Mouse (Mus musculus) liver, adult 2 months (tissue): ENCODE data around the gene Gm49342. TPM values are rescaled to one million over a fixed set of nuclear protein-coding genes. Genes with fewer than 3 reads are reported as not detected.
A peak's percentile ranks its signal among the peaks of the same experiment; 100 is the strongest.
"Not testable (repeated sequence)": the region's sequence is repeated elsewhere in the genome, so short reads cannot be mapped to it uniquely, and the experiment has no call there.

ENCODE experiments used
- DNase-seq: peaks from one replicate; pipeline ENCODE4 v3.0.0-alpha.2; 2011; ENCODE audit warnings: low read depth, low spot score; ENCODE audit errors: extremely low read depth
- H3K27ac ChIP-seq: fragments of 200-500 bp; replicated peaks from 2 replicates; pipeline ENCODE4 v1.5.1; 2012; ENCODE audit warnings: low read depth, mild to moderate bottlenecking, control low read depth, inconsistent platforms, low read length; ENCODE audit not compliant: insufficient read depth
- H3K27me3 ChIP-seq: fragments of 200-500 bp; 2 replicates; pipeline ENCODE4 v1.6.1; 2012; ENCODE audit warnings: mild to moderate bottlenecking, moderate library complexity, low read length, inconsistent platforms; ENCODE audit not compliant: control insufficient read depth, insufficient read depth
- H3K36me3 ChIP-seq: fragments of 200-500 bp; 2 replicates; pipeline ENCODE4 v1.6.1; 2012; ENCODE audit warnings: low read length, inconsistent platforms; ENCODE audit not compliant: control insufficient read depth, insufficient read depth
- H3K4me1 ChIP-seq: fragments of 200-500 bp; 2 replicates; pipeline ENCODE4 v1.6.1; 2011; ENCODE audit warnings: low read length; ENCODE audit not compliant: control insufficient read depth, insufficient read depth
- H3K4me3 ChIP-seq: fragments of 200-500 bp; 2 replicates; pipeline ENCODE4 v1.5.1; 2011; ENCODE audit warnings: low read depth, mild to moderate bottlenecking, control low read depth, low read length, moderate library complexity; ENCODE audit not compliant: insufficient read depth
- H3K79me2 ChIP-seq: fragments of 200-500 bp; 2 replicates; pipeline ENCODE4 v1.6.1; 2012; ENCODE audit warnings: inconsistent platforms, mild to moderate bottlenecking, low read length, moderate library complexity; ENCODE audit not compliant: control insufficient read depth, insufficient read depth
- H3K9ac ChIP-seq: fragments of 200-500 bp; 2 replicates; pipeline ENCODE4 v1.6.1; 2012; ENCODE audit warnings: low read depth, mild to moderate bottlenecking, control low read depth, inconsistent platforms, low read length
- CTCF ChIP-seq: fragments of 200-500 bp; IDR thresholded peaks from 2 replicates; pipeline ENCODE4 v1.5.1; 2011; ENCODE audit warnings: low read depth, low read length, control low read depth
- POLR2A ChIP-seq: fragments of 200-500 bp; IDR thresholded peaks from 2 replicates; pipeline ENCODE4 v1.6.1; 2011; ENCODE audit warnings: low read length, control low read depth; ENCODE audit not compliant: insufficient read depth; ENCODE audit errors: extremely low read depth
- WGBS: fragments of 180-500 bp; shearing (Covaris S2); methylation state at CpG from one replicate; pipeline ENCODE4 v1.1.7; 2018; 5-methylcytosine and 5-hydroxymethylcytosine counted together
- polyA plus RNA-seq: library from polyadenylated mRNA; depleted of rRNA; stranded (reverse); fragments of >200 nt; gene quantifications from 2 replicates; pipeline ENCODE4 v1.2.3, GENCODE M21; 2012
- total RNA-seq: library from RNA; depleted of rRNA; stranded (reverse); fragments of >200 nt; gene quantifications from 2 replicates; pipeline ENCODE4 v1.2.3, GENCODE M21; 2014

The Gm49342 gene
- total and polyA plus RNA-seq, 2 experiments: 45.7 to 94.7 TPM

- H3K4me1 ChIP-seq, H3K36me3 ChIP-seq, H3K79me2 ChIP-seq, H3K27me3 ChIP-seq: not testable (repeated sequence)
- peak; percentile 23; the same call in 1 of the 2 replicates for TF ChIP-seq CTCF
- Histone ChIP-seq H3K27ac (peak overlapping the region; percentile 94), H3K4me3 (peak overlapping the region; percentile 67), H3K9ac (peak overlapping the region; percentile 70)
- WGBS: under 1% methylated on average over 15 of the region's 15 CpGs
- peak; percentile 46 for DNase-seq
Measured at GRCm38 (mm10) chr14:50944668-50945033, 334 bp downstream of the Gm49342 start.

GRCm38 (mm10) chr14:50945081-50945480 is 764 bp downstream of the Gm49342 start:
- Histone ChIP-seq H3K4me3 (peak overlapping the region; percentile 67), H3K27ac (peak overlapping the region; percentile 94), H3K9ac (peak overlapping the region; percentile 70; the same call in 1 of the 2 replicates)
- H3K79me2 ChIP-seq, H3K27me3 ChIP-seq, H3K36me3 ChIP-seq, DNase-seq, H3K4me1 ChIP-seq: not testable (repeated sequence)
- 2% methylated on average over 6 of the region's 6 CpGs for WGBS

GRCm38 (mm10) chr14:50945526-50945925 is 1.2 kb downstream of the Gm49342 start:
- Histone ChIP-seq H3K9ac (peak overlapping the region; percentile 52; the same call in 1 of the 2 replicates), H3K27ac (peak overlapping the region; percentile 94), H3K4me3 (peak overlapping the region; percentile 52)
- not testable (repeated sequence) for H3K36me3 ChIP-seq, H3K4me1 ChIP-seq, H3K79me2 ChIP-seq, H3K27me3 ChIP-seq
- peak; percentile 69 for DNase-seq
- under 1% methylated on average over 3 of the region's 3 CpGs for WGBS

GRCm38 (mm10) chr14:50955487-50955886 is 11.2 kb downstream of the Gm49342 start:
- no peak for TF ChIP-seq POLR2A
- TF ChIP-seq CTCF: no peak
- no peak overlapping the region for H3K9ac ChIP-seq
- no peak overlapping the region for H3K4me3 ChIP-seq
- 62% methylated on average over 10 of the region's 10 CpGs for WGBS
- DNase-seq: peak; percentile 24
- H3K4me1 ChIP-seq: peaks cover 4% of the 10 kb centered on the region; the same call in 1 of the 2 replicates
- H3K36me3 ChIP-seq: peaks cover 12% of the 10 kb centered on the region
- no peaks in the 10 kb centered on the region for H3K79me2 ChIP-seq
- no peaks in the 10 kb centered on the region for H3K27me3 ChIP-seq
- H3K27ac ChIP-seq: no peak overlapping the region

- not testable (repeated sequence) for DNase-seq, H3K4me1 ChIP-seq, H3K27me3 ChIP-seq, H3K36me3 ChIP-seq, H3K79me2 ChIP-seq
- Histone ChIP-seq H3K9ac (peak within 1 kb of the TSS; percentile 18; the same call in 1 of the 2 replicates), H3K4me3 (peak within 1 kb of the TSS; percentile 22), H3K27ac (peak within 1 kb of the TSS; percentile 73)
- 51% methylated on average over 19 of the region's 19 CpGs for WGBS
Measured at GRCm38 (mm10) chr14:50955942-50956508, 11.7 kb downstream of the Gm49342 start, which contains the start of gene Pnp2. Gene Pnp2 (plus strand): TSS chr14:50955992.

- not testable (repeated sequence) for H3K79me2 ChIP-seq, H3K36me3 ChIP-seq, H3K27me3 ChIP-seq, DNase-seq, H3K4me1 ChIP-seq, H3K9ac ChIP-seq
- Histone ChIP-seq H3K4me3 (peak overlapping the region; percentile 22; the same call in 1 of the 2 replicates), H3K27ac (peak overlapping the region; percentile 73)
- 89% methylated on average over 6 of the region's 6 CpGs for WGBS
Measured at GRCm38 (mm10) chr14:50956724-50957123, 12.4 kb downstream of the Gm49342 start.

GRCm38 (mm10) chr14:50957146-50957545 is 12.8 kb downstream of the Gm49342 start:
- not testable (repeated sequence) for H3K4me3 ChIP-seq, H3K79me2 ChIP-seq, H3K9ac ChIP-seq, H3K36me3 ChIP-seq, H3K4me1 ChIP-seq, H3K27me3 ChIP-seq
- DNase-seq: peak; percentile 71
- H3K27ac ChIP-seq: peak overlapping the region; percentile 61
- WGBS: 14% methylated on average over 3 of the region's 3 CpGs

- H3K36me3 ChIP-seq, H3K9ac ChIP-seq, H3K27ac ChIP-seq, H3K4me3 ChIP-seq, H3K4me1 ChIP-seq, DNase-seq, H3K27me3 ChIP-seq, H3K79me2 ChIP-seq: not testable (repeated sequence)
- 97% methylated on average over 5 of the region's 5 CpGs for WGBS
Measured at GRCm38 (mm10) chr14:50958289-50958995, 14.1 kb downstream of the Gm49342 start.
